Mouse (Mus musculus): Measurements from ENCODE around the gene Lgmn. TPM values are rescaled to one million over a fixed set of nuclear protein-coding genes. Genes with fewer than 3 reads are reported as not detected.
A peak's percentile ranks its signal among the peaks of the same experiment; 100 is the strongest.

Gene Lgmn
- total RNA-seq, 2 experiments from 2014 or later, result 78.1 to 82.0 TPM

DNA sequence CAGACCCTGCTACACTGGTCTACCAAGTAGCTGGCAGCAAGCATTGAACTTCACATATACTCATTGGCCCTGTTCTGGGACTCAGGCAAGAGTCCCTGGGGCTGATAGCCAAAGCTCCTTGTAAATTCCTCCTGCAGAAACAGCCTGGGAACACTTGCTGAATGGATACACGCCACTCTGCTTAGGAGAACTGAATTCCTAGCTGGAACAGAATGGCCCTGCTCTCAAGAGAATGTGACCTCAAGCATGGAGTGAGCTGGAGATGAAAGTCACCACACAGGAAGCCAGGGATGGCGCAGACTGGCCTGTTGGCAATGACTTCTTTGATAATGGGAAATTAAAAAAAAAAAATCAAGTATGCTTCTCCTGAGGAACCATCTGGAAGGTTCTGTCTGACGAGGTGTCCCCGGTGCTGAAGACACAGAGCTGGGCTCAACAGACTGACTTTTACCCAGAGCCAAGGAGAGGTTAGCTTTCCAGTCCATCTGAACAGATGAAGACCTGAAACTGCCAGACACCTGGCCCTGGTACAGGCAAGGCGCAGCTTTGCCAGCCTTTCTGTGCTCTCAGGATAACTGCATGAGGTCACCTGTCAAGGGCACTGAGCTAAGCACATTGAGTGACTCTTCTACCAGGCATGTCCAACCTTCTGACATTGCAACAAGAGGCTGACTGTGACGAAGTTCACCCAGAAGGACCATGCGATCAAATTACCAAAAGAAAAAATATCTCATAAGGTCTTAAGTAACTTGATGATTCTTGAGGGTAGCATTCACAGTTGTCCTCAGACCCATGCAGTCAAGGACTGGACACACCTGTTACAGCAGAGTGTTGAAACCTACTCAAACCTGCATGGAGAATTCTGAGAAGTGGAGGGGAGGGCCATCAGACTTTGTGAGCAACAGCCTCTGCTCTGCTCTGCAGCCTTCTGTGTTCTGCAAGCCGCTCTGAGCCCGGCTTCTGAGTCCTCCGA lies 78.1 kb downstream of the Lgmn start:
- no peak for DNase-seq
- intact Hi-C loops (cut with DNase I), result no loop called here

DNA sequence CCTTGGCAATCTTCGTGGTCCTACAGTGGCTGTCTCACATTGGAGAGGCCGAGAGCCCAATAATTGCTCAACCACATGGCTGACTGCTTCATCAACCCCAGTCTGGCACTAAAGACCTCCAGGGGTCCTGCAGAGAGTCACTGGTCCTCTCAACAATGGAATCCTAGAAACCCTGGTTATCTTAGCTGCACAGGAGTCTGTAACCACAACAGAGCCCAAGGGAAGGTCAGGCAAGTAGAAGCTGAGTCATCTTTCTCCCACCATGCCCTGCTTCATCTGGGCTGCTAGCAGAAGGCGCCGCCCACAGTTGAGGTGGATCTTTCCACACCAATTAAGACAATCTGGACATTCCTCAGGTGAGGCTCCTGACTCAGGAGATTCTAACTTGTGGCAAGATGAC lies 80.2 kb downstream of the Lgmn start:
- intact Hi-C loops (cut with DNase I), result no loop called here
- no peak for DNase-seq

DNA sequence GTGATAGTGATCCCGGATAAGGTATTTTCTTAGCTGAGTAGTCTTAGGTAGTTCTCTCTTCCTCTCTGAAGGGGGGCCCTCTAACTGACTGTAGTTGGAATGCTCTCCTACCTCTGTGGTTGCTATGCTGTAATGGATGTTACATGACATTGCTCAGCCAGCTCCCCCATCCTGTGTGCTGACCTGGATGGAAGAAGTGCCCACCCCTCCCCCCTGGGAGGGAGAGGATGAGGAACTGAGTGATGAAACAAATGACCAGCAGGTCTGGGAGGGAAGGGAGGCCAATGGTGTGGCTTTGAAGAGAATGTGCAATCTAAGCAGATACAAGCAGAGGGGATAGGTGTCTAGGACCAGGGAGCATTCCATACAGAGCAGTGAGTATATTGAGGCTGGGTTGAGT lies 82.8 kb downstream of the Lgmn start:
- intact Hi-C loops (cut with DNase I), result no loop called here
- DNase-seq, result no peak

DNA sequence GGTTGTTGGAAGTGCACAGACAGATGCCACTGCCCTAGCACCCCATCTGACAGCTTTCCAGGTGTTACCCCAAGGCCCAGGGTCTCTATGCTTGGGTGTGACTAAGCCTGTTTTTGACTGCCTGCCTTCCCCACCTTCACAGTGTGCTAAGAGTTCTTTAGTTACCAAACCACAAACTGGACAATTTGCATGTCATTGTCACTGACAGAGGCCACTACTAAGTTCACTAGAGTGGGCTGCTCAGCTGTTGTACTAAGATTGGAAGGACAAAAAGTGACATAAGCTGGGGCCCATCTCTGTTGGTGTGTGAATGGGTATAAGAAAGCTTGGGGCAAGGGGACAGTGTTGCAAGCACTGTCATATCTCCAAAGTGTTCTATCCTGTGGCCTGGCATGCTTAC lies 83.8 kb downstream of the Lgmn start:
- intact Hi-C loops (cut with DNase I), result no loop called here

DNA sequence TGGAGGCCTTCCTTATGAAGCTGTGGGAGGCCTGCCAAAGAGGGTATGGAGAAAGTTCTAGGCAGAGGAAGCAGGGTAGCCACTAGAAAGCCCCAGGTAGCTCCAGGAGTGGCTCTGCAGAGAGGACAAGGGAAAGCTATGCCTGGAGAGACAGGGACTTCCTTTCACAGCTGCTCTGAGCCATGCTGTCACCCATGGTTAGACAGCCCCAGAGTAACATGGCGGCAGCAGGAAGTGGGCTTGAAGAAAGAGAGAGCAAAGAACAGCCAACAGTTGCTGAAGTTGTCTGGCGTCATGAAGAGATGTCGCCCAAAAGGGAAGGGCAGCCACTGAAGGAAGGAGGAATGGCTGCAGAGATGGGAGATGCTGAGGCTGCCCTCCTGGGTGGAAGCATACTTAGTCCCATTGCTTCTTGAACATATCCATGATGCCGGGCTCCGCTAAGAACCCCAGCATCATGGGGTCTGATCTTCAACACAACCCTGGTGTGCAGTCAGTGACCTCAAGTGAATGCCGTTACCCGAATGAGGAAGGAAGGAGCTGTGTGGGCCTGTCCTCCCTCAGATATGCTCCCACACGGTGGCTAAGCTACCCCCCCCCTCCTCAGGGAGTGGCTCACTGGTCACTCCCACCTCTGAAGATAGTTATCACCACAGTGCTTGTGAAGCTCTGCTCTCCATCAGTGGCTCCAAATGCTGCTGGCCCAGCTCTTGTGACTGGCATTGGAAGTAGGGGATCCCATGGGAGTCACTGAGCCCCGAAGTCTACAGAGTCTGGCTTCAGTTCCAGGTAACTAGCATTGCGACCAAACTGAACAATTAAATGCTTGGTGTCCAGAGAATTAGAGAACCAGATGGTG lies 85.3 kb downstream of the Lgmn start:
- intact Hi-C loops (cut with DNase I), result no loop called here
- no peak for DNase-seq

More for the DNA sequence above, 83.8 kb downstream of the Lgmn start:
- DNase-seq, result no peak

DNA sequence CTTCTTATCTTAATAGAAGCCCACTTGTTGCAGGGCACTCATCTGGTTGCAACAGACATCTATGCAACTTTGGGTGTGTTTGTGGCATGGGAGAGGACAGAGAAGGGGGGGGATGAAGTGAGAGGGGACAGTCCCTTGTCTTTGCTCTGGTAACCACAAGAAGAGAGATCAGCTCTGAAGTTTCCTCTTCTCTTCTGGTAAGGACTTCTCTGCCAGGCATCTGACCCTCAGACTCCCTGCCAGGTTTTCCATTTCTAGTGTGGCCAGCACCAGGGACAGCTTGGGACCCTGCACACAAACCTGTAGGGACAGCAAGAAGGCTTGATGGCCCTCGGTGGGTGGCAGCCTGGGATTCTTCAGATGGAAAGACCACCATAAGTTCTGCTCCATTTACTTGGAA lies 88.6 kb downstream of the Lgmn start:
- DNase-seq, result no peak
- intact Hi-C loops (cut with DNase I), result no loop called here

DNA sequence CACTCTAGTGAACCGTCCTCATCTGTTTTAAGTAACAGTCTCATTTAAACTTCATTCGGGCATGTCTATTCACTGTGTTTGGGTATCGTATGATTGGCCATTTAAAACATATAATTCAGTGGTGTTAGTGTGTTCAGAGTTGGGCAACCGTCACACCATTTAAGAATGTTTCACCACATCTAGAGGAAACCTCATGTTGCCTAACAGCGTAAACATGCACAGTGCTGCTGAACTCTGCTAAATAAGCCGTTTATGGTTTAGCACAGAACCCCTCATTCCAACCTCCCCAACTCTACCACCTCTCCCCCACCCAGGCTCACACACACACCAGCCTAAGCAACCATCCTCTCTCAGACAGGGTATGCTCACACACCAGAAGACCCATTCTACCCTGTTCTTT lies 91.2 kb downstream of the Lgmn start:
- no peak for DNase-seq
- intact Hi-C loops (cut with DNase I), result no loop called here

DNA sequence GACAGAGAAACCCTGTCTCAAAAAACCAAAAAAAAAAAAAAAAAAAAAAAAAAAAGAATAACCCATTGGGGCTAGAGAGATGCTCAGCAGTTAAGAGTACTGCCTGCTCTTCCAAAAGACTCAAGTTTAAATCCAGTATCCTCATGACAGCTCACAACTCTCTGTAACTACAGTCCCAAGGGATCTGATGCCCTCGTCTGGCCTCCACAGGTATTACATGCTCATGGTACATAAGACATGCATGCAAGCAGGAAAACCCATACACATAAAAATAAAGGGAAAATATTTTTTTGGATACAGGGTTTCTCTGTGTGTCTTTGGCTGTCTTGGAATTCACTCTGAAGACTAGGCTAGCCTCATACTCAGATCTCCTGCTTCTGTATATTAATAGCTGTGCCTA lies 93.1 kb downstream of the Lgmn start:
- DNase-seq, result peak; percentile 50 to 70
- intact Hi-C loops (cut with DNase I), result no loop called here

DNA sequence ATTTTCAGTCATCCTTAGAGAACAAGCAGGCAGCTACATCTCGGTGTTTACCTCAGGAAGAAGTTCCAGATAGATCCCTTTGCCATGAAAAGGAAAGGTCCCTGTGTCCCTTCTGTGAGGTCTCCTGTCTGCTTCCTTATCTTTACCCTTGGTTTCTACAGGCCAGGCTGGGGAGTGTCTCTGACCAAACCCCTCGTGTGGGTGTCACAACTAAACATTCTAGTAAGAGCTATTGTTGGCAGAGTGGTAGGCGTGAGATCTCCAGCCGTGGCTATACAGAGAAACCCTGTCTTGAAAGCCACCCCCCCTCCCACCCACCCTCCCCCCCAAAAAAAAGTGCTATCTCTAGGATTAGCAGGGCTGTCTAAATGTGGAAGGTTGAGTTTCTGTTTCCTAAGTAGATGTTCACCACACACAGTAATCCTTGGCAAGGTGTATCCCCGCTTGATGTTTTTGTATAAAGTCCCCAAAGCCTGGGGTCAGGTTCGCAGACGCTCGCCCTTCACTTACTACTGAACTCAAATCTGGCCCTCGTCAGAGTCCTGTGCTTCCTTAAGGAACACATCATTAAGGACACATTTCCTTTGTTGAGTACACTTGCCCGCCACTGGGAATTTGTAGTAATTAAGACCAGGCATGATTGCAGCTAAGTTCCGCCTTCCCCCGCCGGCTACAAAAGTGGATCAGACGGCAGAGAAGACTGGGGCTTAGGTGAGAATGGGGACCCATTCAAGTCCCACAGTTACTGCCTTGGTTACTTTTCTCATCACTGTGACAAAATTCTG lies 94.4 kb downstream of the Lgmn start:
- intact Hi-C loops (cut with DNase I), result no loop called here

More for the DNA sequence above, 94.4 kb downstream of the Lgmn start:
- DNase-seq, result no peak

Other genes starting within 250 kb of the Lgmn start
- gene Rin3, start 156.8 kb downstream of the Lgmn start, total RNA-seq (2021), result 10 to 100 TPM; 23.1 to 26.1 TPM
- gene Golga5, start 29.3 kb upstream of the Lgmn start, total RNA-seq (2021), result 10 to 100 TPM; 23.5 to 25.8 TPM
- under 1 TPM in 1 of 2 experiments, not detected in 1; 0.15 TPM for gene Chga, start 115.2 kb upstream of the Lgmn start, total RNA-seq (2021)

Data from heart, postnatal 14 days (tissue).